ENCODE assay signal across 19 mouse cellular contexts in the genomic region with DNA sequence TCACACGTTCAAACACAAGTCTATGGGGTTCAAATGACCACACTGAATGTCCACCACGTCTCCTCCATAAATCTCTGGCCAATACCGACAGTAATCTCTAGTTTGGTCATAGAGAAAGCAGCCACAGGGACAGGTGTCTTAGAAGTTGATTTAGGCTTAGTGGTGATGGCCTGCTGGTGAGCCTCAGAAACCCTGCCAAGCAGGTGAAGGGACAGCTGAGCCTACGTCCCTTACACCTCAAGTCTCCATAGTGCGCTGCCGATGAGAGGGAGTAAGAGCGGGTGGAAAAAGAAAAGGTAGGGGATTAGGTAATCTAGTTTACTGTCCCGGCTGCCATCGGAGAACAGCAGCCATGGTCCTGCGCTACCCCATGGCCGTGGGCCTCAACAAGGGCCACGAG. TPM values are rescaled to one million over a fixed set of nuclear protein-coding genes. Genes with fewer than 3 reads are reported as not detected.
DNase-seq lines count a peak whose midpoint lies in the region; ATAC-seq and TF ChIP-seq lines count a peak whose summit lies in the region.
"Had no signal": no experiment of that assay in that cellular context is flagged by ENCODE, and none has a peak within 500 bp of the region (broad histone marks: within the 10 kb centered on the region; RNA-seq: fewer than 3 reads in every experiment).

No protein-coding gene starts in this region.

- 0 out of 2 replicates have a peak, but pooled peaks cover 3% of the 10 kb centered on the region for H3K4me1 ChIP-seq in liver, postnatal 0 days (ENCODE audit: insufficient read depth)
- H3K4me1 ChIP-seq in liver, embryonic 11.5 days (replicated peaks; ENCODE audit: control insufficient read depth, insufficient read depth, low read length): no peaks in the 10 kb centered on the region
- H3K4me1 ChIP-seq in E14TG2a.4 (replicated peaks; ENCODE audit: low read depth, low read length): peaks cover 28% of the 10 kb centered on the region
- H3K4me1 ChIP-seq: embryonic facial prominence, embryonic 12.5 days; forebrain, embryonic 13.5 days; forebrain, embryonic 15.5 days had no signal

- 79% methylated on average over 12 of the region's 12 CpGs for WGBS in liver, postnatal 0 days (ENCODE audit: insufficient replicate concordance)
- 84% methylated on average over 12 of the region's 12 CpGs for WGBS in liver, embryonic 11.5 days

- TF ChIP-seq EP300 in liver, postnatal 0 days (IDR thresholded peaks at IDR 0.05; ENCODE audit: low read depth): no peak

- no peak overlapping the region for H3K9ac ChIP-seq in liver, postnatal 0 days (replicated peaks)
- no peak overlapping the region for H3K9ac ChIP-seq in liver, embryonic 11.5 days (ENCODE audit: low read depth, low read length)
- H3K9ac ChIP-seq: embryonic facial prominence, embryonic 12.5 days; forebrain, embryonic 13.5 days; forebrain, embryonic 15.5 days; forebrain, postnatal 0 days had no signal

- no peak overlapping the region for H3ac ChIP-seq in myocyte (ENCODE audit: control insufficient read depth, insufficient read length)

- no peaks in the 10 kb centered on the region for H3K9me3 ChIP-seq in liver, postnatal 0 days (ENCODE audit: low read length)
- H3K9me3 ChIP-seq in liver, embryonic 11.5 days (ENCODE audit: control insufficient read depth, low read length): no peaks in the 10 kb centered on the region
- no peaks in the 10 kb centered on the region for H3K9me3 ChIP-seq in E14TG2a.4 (ENCODE audit: low read length)
- H3K9me3 ChIP-seq: embryonic facial prominence, embryonic 10.5 days; embryonic facial prominence, embryonic 12.5 days; forebrain, embryonic 13.5 days; forebrain, embryonic 15.5 days; G1E had no signal

- no peaks in the 10 kb centered on the region for H3K27me3 ChIP-seq in liver, postnatal 0 days (ENCODE audit: insufficient read depth, low read length)
- H3K27me3 ChIP-seq in liver, embryonic 11.5 days (replicated peaks; ENCODE audit: control insufficient read depth, insufficient read depth, low read length): peaks cover 2% of the 10 kb centered on the region
- peaks cover 2% of the 10 kb centered on the region; the same call in 1 of the 2 replicates for H3K27me3 ChIP-seq in E14TG2a.4 (ENCODE audit: insufficient read depth, low read length)
- peaks cover 12% of the 10 kb centered on the region for H3K27me3 ChIP-seq in myocyte (ENCODE audit: control insufficient read depth, insufficient read depth, insufficient read length)
- H3K27me3 ChIP-seq: embryonic facial prominence, embryonic 12.5 days; forebrain, embryonic 15.5 days had no signal

- no peak for TF ChIP-seq CTCF in liver, postnatal 0 days (IDR thresholded peaks at IDR 0.05; ENCODE audit: low read depth)
- no peak for TF ChIP-seq CTCF in E14TG2a.4 (conservative IDR thresholded peaks at IDR 0.05; ENCODE audit: low read length)

- H3K4me2 ChIP-seq in liver, postnatal 0 days (ENCODE audit: low read depth, low read length): no peak overlapping the region
- H3K4me2 ChIP-seq in liver, embryonic 11.5 days: no peak overlapping the region
- H3K4me2 ChIP-seq in myocyte (ENCODE audit: low read depth): no peak overlapping the region
- H3K4me2 ChIP-seq: embryonic facial prominence, embryonic 12.5 days; forebrain, embryonic 13.5 days; forebrain, embryonic 15.5 days had no signal

- TF ChIP-seq POLR2A in myocyte (IDR thresholded peaks at IDR 0.05; ENCODE audit: insufficient read length, low read depth): no peak

- peak; percentile 4; the same call in 1 of the 2 replicates for ATAC-seq in liver, postnatal 0 days
- no peak for ATAC-seq in liver, embryonic 11.5 days (replicated peaks; ENCODE audit: low FRiP score)
- ATAC-seq in activated CD4-positive, CD25-positive, alpha-beta regulatory T cell, adult 4 months: no peak
- ATAC-seq: forebrain, embryonic 13.5 days; forebrain, embryonic 15.5 days; forebrain, postnatal 0 days had no signal

- H3K36me3 ChIP-seq in liver, postnatal 0 days (replicated peaks; ENCODE audit: insufficient read depth, low read length): no peaks in the 10 kb centered on the region
- H3K36me3 ChIP-seq in liver, embryonic 11.5 days (ENCODE audit: control insufficient read depth, insufficient read depth, low read length): no peaks in the 10 kb centered on the region
- no peaks in the 10 kb centered on the region for H3K36me3 ChIP-seq in E14TG2a.4 (ENCODE audit: insufficient read depth, low read length)
- H3K36me3 ChIP-seq in myocyte (ENCODE audit: control insufficient read depth, insufficient read depth): no peaks in the 10 kb centered on the region
- H3K36me3 ChIP-seq: embryonic facial prominence, embryonic 10.5 days; embryonic facial prominence, embryonic 12.5 days; forebrain, embryonic 15.5 days; G1E had no signal

- no peak for DNase-seq in liver, postnatal 0 days
- no peak for DNase-seq in liver, embryonic 11.5 days (ENCODE audit: low spot score)
- DNase-seq: adrenal gland, adult 2 months; adrenal gland, postnatal 10 days; adrenal gland, postnatal 25 days; cerebellum, adult 11-12 months; cerebellum, adult 2 months; cerebellum, adult 9-10 months; cerebellum, postnatal 10 days; cerebellum, postnatal 25 days; forebrain, postnatal 0 days had no signal

- no peaks in the 10 kb centered on the region for H3K79me2 ChIP-seq in myocyte (ENCODE audit: control insufficient read depth, insufficient read depth)

- H3K4me3 ChIP-seq in liver, postnatal 0 days (ENCODE audit: low read depth, low read length): no peak overlapping the region
- no peak overlapping the region for H3K4me3 ChIP-seq in liver, embryonic 11.5 days (ENCODE audit: low read depth, low read length)
- H3K4me3 ChIP-seq in E14TG2a.4 (replicated peaks; ENCODE audit: low read length) (0 out of 2 replicates have a peak overlapping the region, but pooled peaks have one; percentile 10), myocyte (no peak overlapping the region)
- H3K4me3 ChIP-seq: embryonic facial prominence, embryonic 10.5 days; embryonic facial prominence, embryonic 12.5 days; forebrain, embryonic 13.5 days; forebrain, embryonic 15.5 days had no signal

- no peak overlapping the region for H3K27ac ChIP-seq in liver, postnatal 0 days (ENCODE audit: low read depth)
- H3K27ac ChIP-seq in liver, embryonic 11.5 days (ENCODE audit: low read depth, low read length): no peak overlapping the region
- H3K27ac ChIP-seq: embryonic facial prominence, embryonic 10.5 days; embryonic facial prominence, embryonic 12.5 days; forebrain, embryonic 13.5 days; forebrain, embryonic 15.5 days had no signal

TF ChIP-seq in myocyte, 11 proteins besides CTCF, POLR2A, EP300 and RAD21:
- TF ChIP-seq MYOG (IDR thresholded peaks at IDR 0.05; ENCODE audit: control insufficient read depth in 1 of 3, insufficient read depth in 1 of 3, insufficient read length in 2 of 3, low read depth in 2 of 3) (peak in 2 of 3 experiments; percentile 29 to 74), CEBPB (IDR thresholded peaks at IDR 0.05; ENCODE audit: insufficient read depth, poor library complexity, severe bottlenecking) (no peak), E2F4 (IDR thresholded peaks at IDR 0.05; ENCODE audit: insufficient read depth) (no peak), TCF12 (IDR thresholded peaks at IDR 0.05; ENCODE audit: insufficient read depth, poor library complexity, severe bottlenecking) (no peak), SRF (IDR thresholded peaks at IDR 0.05; ENCODE audit: control insufficient read depth, insufficient read length, low read depth) (no peak), REST (IDR thresholded peaks at IDR 0.05; ENCODE audit: insufficient read depth, insufficient read length) (no peak), MYOD1 (IDR thresholded peaks at IDR 0.05; ENCODE audit: control insufficient read depth in 1 of 3, insufficient read length in 2 of 3, low read depth in 2 of 3) (peak in 1 of 3 experiments; percentile 69), TCF3 (IDR thresholded peaks at IDR 0.05; ENCODE audit: insufficient read length, low read depth) (peak; percentile 35)

RNA-seq across cellular contexts. Expression of gene Cdh15, which starts 11.6 kb away (rescaled TPM):
- 0.05 TPM in 1 of 2 replicates, not detected in the other for polyA plus RNA-seq in liver, postnatal 0 days (2015; fragmentation: Nextera tagmentation; extraction: Ambion mirVana)
- polyA plus RNA-seq in liver, embryonic 11.5 days (2014; fragmentation: Nextera tagmentation; extraction: Ambion mirVana): 0.97 and 1.5 TPM in 2 replicates
- 401 TPM for polyA plus RNA-seq in myocyte (2012; fragmentation: generic; extraction: Trizol)
- polyA plus RNA-seq in activated CD4-positive, CD25-positive, alpha-beta regulatory T cell, adult 4 months (2017; shearing (Covaris generic)): under 1 TPM; 0.14 to 0.26 TPM
- polyA plus RNA-seq: G1E had no signal

Comparison
In these comparisons a context has a peak if more than half of its experiments do, and no peak if none do; other contexts are left out.
1. RNA of gene Cdh15, which starts 11.6 kb away (polyA plus RNA-seq): 401 TPM in myocyte (single experiment); 0.97 to 1.5 TPM in liver, embryonic 11.5 days, 0.14 to 0.26 TPM in activated CD4-positive, CD25-positive, alpha-beta regulatory T cell, adult 4 months and 0.05 TPM in liver, postnatal 0 days; every median in the first group is over 100 times any median in the second.